Mouse (Mus musculus): ENCODE data around the gene Hacd2. TPM values are rescaled to one million over a fixed set of nuclear protein-coding genes. Genes with fewer than 3 reads are reported as not detected.

Hacd2 gene
- polyA plus RNA-seq, 1 experiment: 32.6 TPM

GRCm38 (mm10) chr16:35065724-35066123 lies 43.5 kb downstream of the Hacd2 start:
- Histone ChIP-seq H3K4me3 (ENCODE audit: insufficient read depth, low read length) (no peak overlapping the region), H3K27ac (ENCODE audit: insufficient read depth, low read depth, low read length) (no peak overlapping the region), H3K4me1 (ENCODE audit: control insufficient read depth, insufficient read depth, low read length) (peaks cover 10% of the 10 kb centered on the region)
- TF ChIP-seq POLR2A (IDR thresholded peaks at IDR 0.05; ENCODE audit: borderline replicate concordance, low read depth, low read length) (no peak), CTCF (IDR thresholded peaks at IDR 0.05; ENCODE audit: low read depth, low read length) (no peak)

GRCm38 (mm10) chr16:35067095-35067494 lies 44.9 kb downstream of the Hacd2 start:
- TF ChIP-seq CTCF (IDR thresholded peaks at IDR 0.05; ENCODE audit: low read depth, low read length) (no peak), POLR2A (IDR thresholded peaks at IDR 0.05; ENCODE audit: borderline replicate concordance, low read depth, low read length) (no peak)
- no peak overlapping the region for H3K27ac ChIP-seq (ENCODE audit: insufficient read depth, low read depth, low read length)
- peaks cover 12% of the 10 kb centered on the region for H3K4me1 ChIP-seq (ENCODE audit: control insufficient read depth, insufficient read depth, low read length)
- no peak overlapping the region for H3K4me3 ChIP-seq (ENCODE audit: insufficient read depth, low read length)

GRCm38 (mm10) chr16:35067631-35068030 lies 45.4 kb downstream of the Hacd2 start:
- no peak overlapping the region for H3K27ac ChIP-seq (ENCODE audit: insufficient read depth, low read depth, low read length)
- TF ChIP-seq CTCF (IDR thresholded peaks at IDR 0.05; ENCODE audit: low read depth, low read length): no peak
- peaks cover 12% of the 10 kb centered on the region for H3K4me1 ChIP-seq (ENCODE audit: control insufficient read depth, insufficient read depth, low read length)
- no peak overlapping the region for H3K4me3 ChIP-seq (ENCODE audit: insufficient read depth, low read length)

GRCm38 (mm10) chr16:35068886-35069285 lies 46.7 kb downstream of the Hacd2 start:
- H3K4me1 ChIP-seq (ENCODE audit: control insufficient read depth, insufficient read depth, low read length): peaks cover 14% of the 10 kb centered on the region
- TF ChIP-seq POLR2A (IDR thresholded peaks at IDR 0.05; ENCODE audit: borderline replicate concordance, low read depth, low read length): no peak
- no peak for TF ChIP-seq CTCF (IDR thresholded peaks at IDR 0.05; ENCODE audit: low read depth, low read length)
- no peak overlapping the region for H3K27ac ChIP-seq (ENCODE audit: insufficient read depth, low read depth, low read length)

GRCm38 (mm10) chr16:35074436-35074835 lies 52.2 kb downstream of the Hacd2 start:
- no peak for TF ChIP-seq POLR2A (IDR thresholded peaks at IDR 0.05; ENCODE audit: borderline replicate concordance, low read depth, low read length)
- TF ChIP-seq CTCF (IDR thresholded peaks at IDR 0.05; ENCODE audit: low read depth, low read length): no peak
- H3K4me3 ChIP-seq (ENCODE audit: insufficient read depth, low read length): no peak overlapping the region
- H3K4me1 ChIP-seq (ENCODE audit: control insufficient read depth, insufficient read depth, low read length): peaks cover 9% of the 10 kb centered on the region
- no peak overlapping the region for H3K27ac ChIP-seq (ENCODE audit: insufficient read depth, low read depth, low read length)

More at GRCm38 (mm10) chr16:35068886-35069285, 46.7 kb downstream of the Hacd2 start:
- no peak overlapping the region for H3K4me3 ChIP-seq (ENCODE audit: insufficient read depth, low read length)

- TF ChIP-seq CTCF (IDR thresholded peaks at IDR 0.05; ENCODE audit: low read depth, low read length): no peak
- no peak for TF ChIP-seq POLR2A (IDR thresholded peaks at IDR 0.05; ENCODE audit: borderline replicate concordance, low read depth, low read length)
- H3K4me1 ChIP-seq (ENCODE audit: control insufficient read depth, insufficient read depth, low read length): peaks cover 7% of the 10 kb centered on the region; the same call in 1 of the 2 replicates
- no peak overlapping the region for H3K4me3 ChIP-seq (ENCODE audit: insufficient read depth, low read length)
- H3K27ac ChIP-seq (ENCODE audit: insufficient read depth, low read depth, low read length): no peak overlapping the region
Observed at GRCm38 (mm10) chr16:35075643-35076042, 53.4 kb downstream of the Hacd2 start.

- H3K4me3 ChIP-seq (ENCODE audit: insufficient read depth, low read length): no peak overlapping the region
Observed at GRCm38 (mm10) chr16:35093500-35093899, 71.3 kb downstream of the Hacd2 start.

GRCm38 (mm10) chr16:35097870-35098530 lies 75.8 kb downstream of the Hacd2 start:
- Histone ChIP-seq H3K4me1 (ENCODE audit: control insufficient read depth, insufficient read depth, low read length) (no peaks in the 10 kb centered on the region; the same call in 1 of the 2 replicates), H3K4me3 (ENCODE audit: insufficient read depth, low read length) (no peak overlapping the region), H3K27ac (ENCODE audit: insufficient read depth, low read depth, low read length) (no peak overlapping the region)
- no peak for TF ChIP-seq POLR2A (IDR thresholded peaks at IDR 0.05; ENCODE audit: borderline replicate concordance, low read depth, low read length)
- TF ChIP-seq CTCF (IDR thresholded peaks at IDR 0.05; ENCODE audit: low read depth, low read length): no peak

More at GRCm38 (mm10) chr16:35093500-35093899, 71.3 kb downstream of the Hacd2 start:
- Histone ChIP-seq H3K27ac (ENCODE audit: insufficient read depth, low read depth, low read length) (no peak overlapping the region), H3K4me1 (ENCODE audit: control insufficient read depth, insufficient read depth, low read length) (no peaks in the 10 kb centered on the region)
- TF ChIP-seq POLR2A (IDR thresholded peaks at IDR 0.05; ENCODE audit: borderline replicate concordance, low read depth, low read length) (no peak), CTCF (IDR thresholded peaks at IDR 0.05; ENCODE audit: low read depth, low read length) (no peak)

- Histone ChIP-seq H3K4me3 (ENCODE audit: insufficient read depth, low read length) (no peak overlapping the region), H3K27ac (ENCODE audit: insufficient read depth, low read depth, low read length) (no peak overlapping the region), H3K4me1 (ENCODE audit: control insufficient read depth, insufficient read depth, low read length) (no peaks in the 10 kb centered on the region; the same call in 1 of the 2 replicates)
- TF ChIP-seq CTCF (IDR thresholded peaks at IDR 0.05; ENCODE audit: low read depth, low read length): no peak
- no peak for TF ChIP-seq POLR2A (IDR thresholded peaks at IDR 0.05; ENCODE audit: borderline replicate concordance, low read depth, low read length)
Observed at GRCm38 (mm10) chr16:35101751-35102420, 79.7 kb downstream of the Hacd2 start.
